Mouse (Mus musculus) ES-Bruce4 (cell line): ENCODE measurements at regions not wholly inside any gene's neighbourhood (a gene's known extent, or its start where the extent isn't known, plus 50 kb on each side); places are given as distances from the start of the nearest gene placed in this dataset.

Source experiments
- H3K27ac ChIP-seq: 2 replicates; pipeline ENCODE4 v1.5.1; 2012; ENCODE audit warnings: low read length, inconsistent platforms; ENCODE audit not compliant: insufficient read depth
- H3K27me3 ChIP-seq: 2 replicates; pipeline ENCODE4 v1.6.1; 2012; ENCODE audit warnings: mild to moderate bottlenecking, low read length, inconsistent platforms; ENCODE audit not compliant: control insufficient read depth, poor library complexity, insufficient read depth, severe bottlenecking
- H3K36me3 ChIP-seq: 2 replicates; pipeline ENCODE4 v1.6.1; 2012; ENCODE audit warnings: inconsistent platforms, mild to moderate bottlenecking, low read length, moderate library complexity; ENCODE audit not compliant: control insufficient read depth, poor library complexity, insufficient read depth, severe bottlenecking
- H3K4me1 ChIP-seq: one replicate; pipeline ENCODE4 v1.8.1; 2011; ENCODE audit warnings: low read length; ENCODE audit not compliant: control insufficient read depth, insufficient read depth
- H3K4me3 ChIP-seq: 2 replicates; pipeline ENCODE4 v1.5.1; 2011; ENCODE audit warnings: low read depth, mild to moderate bottlenecking, low read length
- H3K9ac ChIP-seq: 2 replicates; pipeline ENCODE4 v1.6.1; 2012; ENCODE audit warnings: low read depth, mild to moderate bottlenecking, inconsistent platforms; ENCODE audit not compliant: poor library complexity, severe bottlenecking
- H3K9me3 ChIP-seq: replicated peaks from 2 replicates; pipeline ENCODE4 v1.6.1; 2012; ENCODE audit warnings: mild to moderate bottlenecking, low read length, inconsistent platforms; ENCODE audit not compliant: control insufficient read depth, poor library complexity, insufficient read depth, severe bottlenecking
- CTCF ChIP-seq: IDR thresholded peaks from one replicate; pipeline ENCODE4 v1.8.1; 2011; ENCODE audit warnings: low read depth, low read length
- EP300 ChIP-seq: IDR thresholded peaks from 2 replicates; pipeline ENCODE4 v1.6.1; 2011; ENCODE audit warnings: low read depth, low read length; ENCODE audit not compliant: insufficient read depth
- POLR2A ChIP-seq: IDR thresholded peaks from one replicate; pipeline ENCODE4 v1.8.1; 2011; ENCODE audit warnings: low read length; ENCODE audit not compliant: insufficient read depth

GRCm38 (mm10) chr6:50782221-50782620, 128.0 kb upstream of the Npvf start:
- no peaks in the 10 kb centered on the region for H3K36me3 ChIP-seq
- no peaks in the 10 kb centered on the region for H3K9me3 ChIP-seq
- H3K4me1 ChIP-seq = no peaks in the 10 kb centered on the region
- no peak overlapping the region for H3K27ac ChIP-seq
- H3K4me3 ChIP-seq = no peak overlapping the region
- TF ChIP-seq CTCF = no peak
- no peak for TF ChIP-seq EP300
- TF ChIP-seq POLR2A = no peak
- no peak overlapping the region for H3K9ac ChIP-seq
- no peaks in the 10 kb centered on the region for H3K27me3 ChIP-seq

DNA sequence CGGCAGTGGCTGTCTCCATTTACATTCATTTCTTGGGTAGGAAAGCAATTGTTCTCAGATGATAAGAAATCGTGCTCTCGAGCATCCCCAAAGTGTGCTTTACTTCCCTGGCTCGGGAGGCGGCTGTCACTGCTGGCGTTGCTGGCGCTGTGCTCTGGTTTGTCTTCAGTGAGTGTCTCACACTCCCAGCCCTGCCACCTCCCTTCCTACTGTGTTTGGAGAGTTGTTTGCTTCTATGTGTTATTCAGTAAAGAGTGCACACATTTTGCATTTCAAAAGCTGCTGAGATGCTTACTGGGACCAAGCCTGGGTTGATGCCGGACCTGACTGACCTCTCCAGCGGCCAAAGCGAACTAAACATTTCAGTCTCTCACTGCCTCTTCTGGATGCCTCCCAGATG, 129.3 kb upstream of the Npvf start:
- TF ChIP-seq CTCF (no peak), EP300 (no peak), POLR2A (no peak)
- Histone ChIP-seq H3K36me3 (no peaks in the 10 kb centered on the region), H3K27me3 (no peaks in the 10 kb centered on the region), H3K4me3 (no peak overlapping the region), H3K4me1 (no peaks in the 10 kb centered on the region), H3K9me3 (no peaks in the 10 kb centered on the region), H3K27ac (no peak overlapping the region), H3K9ac (no peak overlapping the region)

GRCm38 (mm10) chr6:50784381-50784780, 130.1 kb upstream of the Npvf start:
- no peak overlapping the region for H3K27ac ChIP-seq
- H3K4me1 ChIP-seq = no peaks in the 10 kb centered on the region
- H3K27me3 ChIP-seq = no peaks in the 10 kb centered on the region
- H3K9ac ChIP-seq = no peak overlapping the region
- TF ChIP-seq POLR2A (no peak), EP300 (no peak), CTCF (no peak)
- H3K4me3 ChIP-seq = no peak overlapping the region
- H3K36me3 ChIP-seq = no peaks in the 10 kb centered on the region
- no peaks in the 10 kb centered on the region for H3K9me3 ChIP-seq

DNA sequence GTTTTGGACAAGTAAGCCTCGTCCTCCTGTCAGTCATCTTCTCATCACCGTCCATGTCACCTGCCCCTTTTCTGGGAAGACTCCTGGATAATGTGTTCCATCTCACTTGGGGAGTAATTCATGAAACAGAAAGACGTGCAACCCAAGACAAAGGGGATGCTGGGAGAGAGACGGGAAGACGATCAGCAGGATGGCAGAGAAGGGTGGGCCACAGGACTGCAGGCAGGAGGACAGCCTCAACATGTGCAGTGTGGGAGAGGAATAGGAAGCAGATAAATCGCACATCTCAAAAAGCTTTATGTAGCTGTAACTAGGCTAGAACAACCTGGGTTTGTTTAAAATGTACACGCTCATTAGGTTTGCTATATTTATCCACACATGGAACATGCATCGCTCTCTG, 133.4 kb upstream of the Npvf start:
- Histone ChIP-seq H3K4me3 (no peak overlapping the region), H3K36me3 (no peaks in the 10 kb centered on the region), H3K27ac (no peak overlapping the region), H3K27me3 (no peaks in the 10 kb centered on the region), H3K4me1 (no peaks in the 10 kb centered on the region), H3K9me3 (no peaks in the 10 kb centered on the region), H3K9ac (no peak overlapping the region)
- TF ChIP-seq POLR2A = no peak
- no peak for TF ChIP-seq EP300
- TF ChIP-seq CTCF = no peak

GRCm38 (mm10) chr6:50799963-50800362, 145.7 kb upstream of the Npvf start:
- H3K27ac ChIP-seq = no peak overlapping the region
- no peaks in the 10 kb centered on the region for H3K27me3 ChIP-seq
- no peak overlapping the region for H3K4me3 ChIP-seq
- no peak overlapping the region for H3K9ac ChIP-seq
- no peaks in the 10 kb centered on the region for H3K36me3 ChIP-seq
- no peaks in the 10 kb centered on the region for H3K4me1 ChIP-seq
- TF ChIP-seq EP300 (no peak), CTCF (no peak), POLR2A (no peak)
- H3K9me3 ChIP-seq = no peaks in the 10 kb centered on the region

DNA sequence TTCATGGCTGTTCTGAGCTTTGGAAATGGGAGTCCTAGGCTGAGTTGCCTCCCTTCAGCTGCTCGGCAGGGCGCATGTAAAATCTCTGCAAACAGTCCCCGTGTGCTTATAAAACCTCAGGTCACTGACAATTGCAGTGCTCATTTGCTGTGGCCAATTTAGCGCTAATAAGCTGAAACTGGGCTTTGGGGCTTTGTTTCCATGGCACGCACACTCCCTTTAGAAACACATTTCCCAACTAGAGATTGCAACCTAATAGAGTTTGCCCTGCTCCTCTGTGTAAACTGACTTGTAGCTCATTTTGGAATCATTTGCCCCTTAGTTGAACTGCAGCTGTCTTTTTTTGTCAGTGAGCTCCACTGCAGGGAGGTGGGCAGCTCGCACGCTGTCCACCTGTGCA, 148.7 kb upstream of the Npvf start:
- TF ChIP-seq EP300 (no peak), CTCF (no peak), POLR2A (no peak)
- no peak overlapping the region for H3K4me3 ChIP-seq
- no peaks in the 10 kb centered on the region for H3K9me3 ChIP-seq
- no peak overlapping the region for H3K27ac ChIP-seq
- H3K4me1 ChIP-seq = no peaks in the 10 kb centered on the region
- no peaks in the 10 kb centered on the region for H3K36me3 ChIP-seq
- H3K27me3 ChIP-seq = no peaks in the 10 kb centered on the region
- no peak overlapping the region for H3K9ac ChIP-seq
